Mouse (Mus musculus) lung, postnatal 4 days (tissue): ENCODE data around the gene Prdm10.

Experiments
- DNase-seq, 2 experiments: peaks; one replicate each; pipeline ENCODE4 v3.0.0; 2021

The Prdm10 gene

DNA sequence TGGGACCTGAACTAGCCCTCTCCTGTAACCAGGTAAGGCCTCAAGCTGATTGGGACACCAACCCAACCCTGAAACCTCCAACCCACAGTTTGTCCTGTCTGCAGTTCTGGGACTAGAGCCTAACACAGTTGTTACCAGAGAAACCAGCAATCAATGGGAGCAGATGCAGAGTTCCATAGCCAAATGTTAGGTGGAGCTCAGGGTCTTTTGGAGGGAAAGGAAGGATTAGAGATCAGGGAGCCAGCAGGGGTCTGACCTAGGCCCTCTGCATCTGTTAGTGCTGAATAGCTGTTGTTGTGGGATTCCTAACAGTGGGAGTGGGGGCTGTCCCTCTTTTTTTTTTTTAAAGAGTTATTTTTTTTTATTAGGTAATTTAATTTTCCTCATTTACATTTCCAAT is 96.3 kb downstream of the Prdm10 start:
- no peak for DNase-seq

DNA sequence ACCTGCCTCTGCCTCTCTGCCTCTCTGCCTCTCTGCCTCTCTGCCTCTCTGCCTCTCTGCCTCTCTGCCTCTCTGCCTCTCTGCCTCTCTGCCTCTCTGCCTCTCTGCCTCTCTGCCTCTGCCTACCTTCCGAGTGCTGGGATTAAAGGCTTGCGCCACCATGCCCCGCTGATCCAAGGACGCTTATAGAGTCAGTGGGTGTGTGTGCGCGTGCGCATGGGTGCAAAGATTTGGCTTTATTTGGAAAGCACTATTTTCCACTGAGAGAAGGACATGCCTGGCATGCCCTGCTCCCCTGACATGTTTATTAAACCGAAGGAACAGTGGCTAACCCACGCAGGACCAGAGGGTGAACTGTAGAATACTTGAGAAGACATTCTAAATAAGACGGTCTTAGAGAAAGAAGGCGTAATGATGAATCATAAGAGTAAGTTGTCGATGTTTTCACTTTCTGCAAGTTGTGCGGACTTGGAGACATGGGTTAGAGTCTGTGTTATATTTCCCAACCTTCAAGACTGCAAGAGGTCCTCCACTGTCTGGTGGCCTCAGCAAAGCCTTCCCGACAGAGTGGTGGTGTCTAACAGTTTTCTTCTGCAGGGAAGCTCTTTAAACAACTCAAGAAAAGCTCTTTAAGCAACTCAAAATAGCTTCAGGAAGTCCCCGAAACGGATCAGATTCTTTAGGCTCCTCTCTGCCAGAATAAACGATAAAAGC is 104.6 kb downstream of the Prdm10 start:
- DNase-seq, result no peak

DNA sequence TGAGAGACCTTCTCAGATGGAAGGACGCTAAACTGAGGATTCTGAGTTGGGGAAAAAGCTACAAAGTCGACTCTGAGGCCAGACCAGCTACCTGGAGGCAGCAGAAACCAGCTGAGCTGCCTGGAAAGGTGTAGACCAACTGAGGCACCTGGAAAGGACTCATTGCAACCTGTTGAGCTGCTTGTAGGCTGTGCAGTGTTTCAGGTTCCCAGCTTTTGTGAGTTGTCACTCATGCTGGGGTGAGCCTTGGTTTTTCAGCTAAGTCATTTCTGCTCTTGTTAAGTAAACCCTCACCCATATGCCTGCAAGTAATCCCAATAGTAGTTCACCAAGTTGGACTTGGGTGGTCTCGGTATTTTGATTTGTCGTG is 105.1 kb downstream of the Prdm10 start:
- DNase-seq, result peak in 1 of 2 experiments; percentile 7

DNA sequence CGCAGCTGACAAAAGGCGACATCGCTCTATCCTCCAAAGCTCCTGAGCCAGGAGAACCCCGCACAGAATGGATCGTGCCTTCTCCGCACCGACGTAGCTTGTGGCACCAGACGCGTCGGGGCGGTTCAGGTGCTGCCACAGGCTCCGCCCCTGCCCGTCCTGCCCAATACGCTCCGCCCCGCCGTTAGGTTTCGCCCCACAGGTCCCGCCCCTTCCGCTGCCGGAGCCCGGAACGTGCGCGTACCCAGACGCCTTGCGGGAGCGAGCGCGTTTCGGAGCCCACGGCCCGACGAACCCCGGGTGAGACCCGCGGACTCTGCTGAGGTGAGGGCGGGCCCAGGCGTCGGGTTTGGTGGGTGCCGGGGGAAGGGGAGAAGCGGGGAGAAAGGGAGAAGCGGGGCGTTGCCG is 105.6 kb downstream of the Prdm10 start, which contains the start of gene Nfrkb:
TSS of gene Nfrkb (plus strand) at position 246 of the 408 bp plus-strand sequence.
- DNase-seq, result peak; percentile 96 to 97

DNA sequence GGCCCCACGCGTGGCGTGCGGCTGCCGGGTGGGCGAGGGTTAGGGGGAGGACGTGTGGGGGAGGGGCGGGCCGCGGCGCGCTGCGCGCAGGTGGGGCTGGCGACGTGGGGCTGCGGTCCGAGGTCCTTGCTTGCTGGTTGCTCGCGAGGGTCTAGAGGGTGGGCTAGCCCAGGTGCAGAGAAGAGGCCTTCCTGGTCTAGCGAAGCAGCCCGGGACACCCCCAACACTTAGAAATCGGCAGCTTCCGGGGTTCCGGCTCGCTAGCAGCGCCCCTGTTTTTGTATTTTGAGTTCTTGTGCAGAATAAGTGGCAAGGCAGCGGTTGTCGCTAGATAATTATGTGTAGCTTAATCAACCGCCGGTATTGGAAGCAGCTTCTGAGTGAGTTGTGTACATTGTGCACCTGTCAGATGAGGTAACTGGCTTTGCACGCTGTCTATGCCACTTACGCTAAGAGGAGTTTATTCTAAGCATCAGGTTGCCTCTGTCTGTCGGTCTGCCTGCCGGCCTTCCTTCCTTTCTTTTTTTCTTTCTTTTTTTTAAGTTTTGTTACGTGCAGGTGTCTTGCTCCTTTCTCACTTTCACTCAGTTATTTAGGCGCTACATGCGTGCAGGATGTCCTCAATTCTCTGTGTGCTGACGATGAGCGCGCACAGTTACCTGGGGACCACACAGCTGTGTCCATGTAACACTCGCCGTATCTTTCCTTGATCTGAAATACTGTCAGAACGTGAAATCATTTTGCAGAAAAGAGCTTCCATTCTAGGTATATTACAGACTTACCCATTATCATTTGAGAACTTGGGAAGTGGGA is 106.2 kb downstream of the Prdm10 start:
- no peak for DNase-seq

DNA sequence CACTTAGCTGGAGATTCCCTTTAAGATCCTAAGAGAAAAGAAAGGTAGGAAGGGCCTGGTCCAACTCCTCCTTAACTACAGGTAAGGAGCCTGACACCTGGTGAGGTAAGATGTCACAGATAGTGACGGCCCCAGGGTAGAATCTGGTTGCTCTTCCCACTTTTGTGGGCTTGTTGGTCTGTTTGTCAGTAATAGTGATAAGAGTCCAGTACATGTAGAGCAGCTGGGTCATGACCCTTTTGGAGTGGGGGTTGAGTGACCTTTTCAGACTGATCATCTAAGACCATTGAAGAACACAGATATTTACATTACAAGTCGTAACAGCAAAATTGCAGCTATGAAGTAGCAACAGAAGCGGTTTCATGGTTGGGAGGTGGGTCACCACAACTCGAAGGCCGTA is 106.9 kb downstream of the Prdm10 start:
- no peak for DNase-seq

DNA sequence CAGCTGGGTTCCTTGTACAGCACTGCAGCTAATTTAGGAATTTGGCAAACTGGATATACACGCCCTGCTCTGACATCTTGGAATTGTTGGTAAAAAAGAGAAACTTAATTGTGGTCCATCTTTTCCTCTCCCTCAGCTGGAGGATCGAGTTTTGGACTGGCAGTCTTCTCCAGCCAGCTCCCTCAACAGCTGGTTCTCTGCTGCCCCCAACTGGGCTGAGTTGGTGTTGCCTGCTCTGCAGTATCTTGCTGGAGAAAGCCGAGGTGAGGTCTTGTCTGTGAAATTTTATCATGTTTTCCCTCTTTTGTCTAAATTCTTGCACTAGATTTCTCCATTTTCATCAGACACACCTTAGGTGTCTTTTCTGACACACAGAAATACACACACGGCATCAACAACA is 120.1 kb downstream of the Prdm10 start:
- DNase-seq, result peak; percentile 61 to 80

DNA sequence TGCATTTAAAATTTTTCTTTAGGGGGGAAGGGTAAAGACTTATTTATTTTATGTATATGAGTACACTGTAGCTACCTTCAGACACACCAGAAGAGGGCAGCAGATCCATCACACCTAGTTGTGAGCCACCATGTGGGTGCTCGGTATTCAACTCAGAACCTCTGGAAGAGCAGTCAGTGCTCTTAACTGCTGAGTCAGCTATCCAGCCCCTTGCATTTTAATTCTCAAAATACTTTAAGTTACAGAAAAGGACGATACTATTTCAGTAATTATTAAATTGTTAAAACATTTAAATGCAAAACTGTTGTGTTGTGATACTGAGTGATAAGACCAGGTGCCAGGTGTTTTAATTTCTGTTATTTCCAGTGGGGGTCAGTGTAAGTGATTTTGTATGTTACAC is 124.0 kb downstream of the Prdm10 start:
- DNase-seq, result no peak

DNA sequence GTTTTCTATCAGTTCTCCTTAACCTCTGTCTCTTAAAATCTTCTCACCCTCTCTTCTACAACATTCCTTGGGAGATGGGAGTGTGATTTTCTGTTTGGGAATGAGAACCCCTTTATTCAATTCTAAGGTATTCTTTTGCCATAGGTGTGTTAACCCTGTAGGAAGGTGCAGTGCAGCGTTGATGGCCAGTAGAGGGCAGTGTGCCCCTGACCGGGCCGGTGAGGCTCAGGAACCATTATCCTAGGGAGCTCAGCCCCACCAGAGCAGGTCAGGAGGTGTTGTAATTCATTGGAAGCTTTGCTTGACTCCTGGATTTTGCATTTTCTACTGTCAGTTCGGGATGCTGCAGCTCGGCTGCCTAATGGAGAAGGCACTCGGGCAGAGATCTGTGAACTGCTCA is 124.9 kb downstream of the Prdm10 start:
- DNase-seq, result peak in 1 of 2 experiments; percentile 22

DNA sequence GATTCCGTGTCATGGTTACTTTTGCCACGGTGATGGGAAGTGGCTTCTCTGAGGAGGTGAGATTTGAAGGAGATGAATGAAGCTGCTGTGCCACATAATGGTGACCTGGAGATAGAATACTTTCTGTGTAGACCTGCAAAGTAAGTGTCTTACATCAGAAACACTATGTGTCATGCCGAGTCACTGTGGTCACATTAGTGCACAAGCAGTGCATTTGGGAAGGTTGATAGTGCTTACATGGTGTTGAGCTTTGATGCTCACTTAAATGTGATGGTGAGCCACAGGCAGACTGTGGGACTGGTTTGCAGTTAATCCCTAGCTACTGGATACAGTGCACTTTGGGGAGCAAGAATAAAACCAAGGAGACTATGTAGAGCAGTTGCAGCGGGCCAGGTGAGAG is 131.8 kb downstream of the Prdm10 start:
- DNase-seq, result no peak

DNA sequence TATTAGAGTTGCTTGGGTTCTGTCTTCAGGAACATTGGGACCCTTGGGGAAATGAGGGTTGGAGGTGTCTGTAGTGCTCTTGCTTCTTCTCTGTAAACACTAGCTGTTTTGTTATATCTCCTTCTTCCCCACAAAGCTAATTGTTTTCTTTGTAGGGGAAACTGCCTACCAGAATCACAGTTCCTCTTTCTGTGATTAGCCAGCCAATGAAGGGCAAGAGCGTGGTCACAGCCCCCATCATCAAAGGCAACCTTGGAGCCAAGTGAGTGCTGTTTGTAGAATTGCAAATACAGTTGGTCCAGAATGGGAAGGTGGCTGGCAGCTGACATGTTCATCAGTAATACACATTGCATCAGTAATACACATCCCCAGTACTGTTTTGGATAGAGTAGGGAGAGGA is 138.5 kb downstream of the Prdm10 start:
- DNase-seq, result no peak

DNA sequence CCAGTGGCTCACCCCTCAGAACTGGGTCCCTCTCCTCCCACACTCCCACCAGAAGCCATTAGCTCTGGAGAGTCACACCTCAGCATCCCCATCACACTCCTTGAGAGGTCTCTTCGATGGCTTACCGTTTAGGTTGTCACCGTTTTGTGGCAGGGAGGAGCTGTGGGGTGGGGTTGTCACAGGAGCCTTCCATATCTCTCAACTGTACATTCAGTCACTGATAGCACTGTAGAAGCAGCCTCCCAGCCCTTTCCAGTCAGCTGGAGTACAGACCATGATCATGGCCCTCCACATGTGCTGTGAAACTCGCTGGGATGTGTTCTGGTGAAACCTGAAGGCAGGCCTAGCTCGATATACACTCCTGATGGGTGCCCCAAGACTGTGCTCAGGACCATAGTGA is 141.8 kb downstream of the Prdm10 start:
- DNase-seq, result no peak

DNA sequence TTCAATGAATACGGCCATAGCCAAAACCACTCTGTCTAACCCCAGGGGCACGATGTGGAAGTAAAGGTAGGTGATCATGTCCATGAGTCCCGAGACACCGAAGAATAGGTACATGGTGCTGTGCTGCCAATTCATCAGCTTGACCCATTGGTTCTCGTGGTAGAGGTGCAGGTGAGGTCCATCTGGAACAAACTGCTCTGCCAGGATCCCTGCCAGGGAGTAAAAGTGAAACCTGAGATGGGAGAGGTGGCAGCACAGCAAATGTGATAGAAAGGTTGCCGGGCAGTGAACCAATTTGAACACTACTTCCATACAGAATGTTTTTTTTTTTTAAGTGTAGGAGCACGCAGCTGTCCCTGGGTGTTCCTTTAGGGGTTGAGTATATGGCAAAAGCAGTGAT is 148.6 kb downstream of the Prdm10 start:
- no peak for DNase-seq

DNA sequence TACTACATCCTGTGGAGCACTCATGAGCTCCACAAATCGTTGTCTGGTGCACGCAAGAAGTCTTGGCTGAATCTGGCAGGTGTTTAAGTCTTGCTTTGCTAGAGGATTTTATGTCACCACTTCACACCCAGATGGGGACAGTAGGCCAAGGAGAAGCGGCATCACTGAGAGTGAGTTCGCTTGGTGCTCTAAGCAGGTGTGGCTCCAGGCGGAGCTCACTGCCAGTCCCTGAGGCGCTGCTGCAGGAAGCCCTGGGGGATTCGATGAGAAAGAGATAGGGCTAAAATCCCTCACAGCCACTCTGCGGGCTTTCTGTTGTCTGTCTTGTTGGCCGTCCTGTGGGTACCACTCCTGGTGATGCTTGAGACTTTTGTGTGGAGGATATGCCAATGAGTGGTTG is 149.7 kb downstream of the Prdm10 start:
- DNase-seq, result no peak
